Mouse (Mus musculus): ENCODE results near the gene Gm28048.
A peak's percentile ranks its signal among the peaks of the same experiment; 100 is the strongest.

Gm28048 gene

GRCm38 (mm10) chr11:22990393-22991126 is 8.7 kb upstream of the Gm28048 start, which contains the start of gene Cct4:
Gene Cct4 (plus strand): TSS chr11:22990519.
- DNase-seq (ENCODE audit: low spot score) = peak; percentile 88

- no peak for DNase-seq (ENCODE audit: low spot score)
Observed at GRCm38 (mm10) chr11:22989786-22990185, 7.9 kb upstream of the Gm28048 start.

DNA sequence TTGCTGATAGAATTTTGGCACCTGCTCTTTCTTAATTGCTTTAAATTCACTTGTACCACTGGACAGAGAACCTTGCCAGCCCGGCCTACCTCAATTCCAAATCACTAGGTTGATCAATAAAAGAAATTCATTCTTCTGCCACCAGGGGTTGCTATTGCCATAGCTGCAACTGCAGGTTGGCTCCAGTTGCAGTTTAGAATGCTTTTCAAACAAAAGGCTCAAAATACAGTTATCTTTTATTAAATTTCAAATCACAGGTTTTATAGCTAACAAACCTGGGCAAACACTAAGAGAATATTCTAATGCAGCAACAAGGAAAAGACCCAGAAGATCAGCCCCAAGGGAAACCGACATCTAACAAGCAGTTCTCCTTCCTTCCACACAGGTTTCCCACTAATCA is 5.5 kb upstream of the Gm28048 start:
- peak; percentile 58 for DNase-seq (ENCODE audit: low spot score)

DNA sequence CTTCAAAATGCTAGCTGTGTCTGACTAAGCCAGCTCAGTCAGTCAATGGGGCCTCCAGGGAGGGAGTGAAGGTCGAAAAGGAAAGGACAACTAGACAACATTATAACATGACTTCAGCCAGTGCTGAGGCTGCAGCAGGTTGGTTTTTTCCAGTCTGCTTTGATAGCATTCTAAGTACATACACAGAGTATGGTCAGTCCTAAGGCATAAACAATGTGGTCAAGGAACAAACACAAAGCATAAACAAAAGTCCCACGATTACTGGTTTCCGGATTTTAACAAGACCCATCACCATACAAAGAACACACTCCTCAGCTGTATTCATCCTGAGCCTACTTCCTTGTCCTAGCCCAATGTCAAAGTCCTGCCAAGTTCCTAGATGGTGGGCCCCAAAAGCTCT is 3.6 kb upstream of the Gm28048 start:
- DNase-seq (ENCODE audit: low spot score) = no peak

- no peak for DNase-seq (ENCODE audit: low spot score)
Observed at GRCm38 (mm10) chr11:22982846-22983245, 956 bp upstream of the Gm28048 start.

- DNase-seq (ENCODE audit: low spot score) = no peak
Observed at GRCm38 (mm10) chr11:22981543-22981950, 343 bp downstream of the Gm28048 start.

DNA sequence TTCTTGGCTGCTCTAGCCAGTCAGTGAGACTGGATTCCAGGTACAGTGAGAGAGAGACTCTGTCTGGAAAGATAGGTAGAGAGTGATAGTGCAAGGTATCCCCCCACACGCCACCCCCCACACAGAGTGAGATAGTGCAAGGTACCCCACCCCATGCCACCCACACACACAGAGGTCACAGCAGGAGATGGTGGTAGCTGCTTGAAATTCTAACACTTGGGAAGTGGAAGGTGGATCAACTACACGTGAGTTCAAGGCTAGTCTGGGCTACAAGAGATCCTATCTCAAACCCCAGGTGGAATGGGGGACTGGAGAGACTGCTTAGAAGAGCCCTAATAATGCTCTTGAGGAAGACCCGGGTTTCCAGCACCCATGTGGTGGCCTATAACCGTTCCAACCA is 849 bp downstream of the Gm28048 start:
- DNase-seq (ENCODE audit: low spot score) = no peak

- no peak for DNase-seq (ENCODE audit: low spot score)
Observed at GRCm38 (mm10) chr11:22979221-22979620, 2.7 kb downstream of the Gm28048 start.

DNA sequence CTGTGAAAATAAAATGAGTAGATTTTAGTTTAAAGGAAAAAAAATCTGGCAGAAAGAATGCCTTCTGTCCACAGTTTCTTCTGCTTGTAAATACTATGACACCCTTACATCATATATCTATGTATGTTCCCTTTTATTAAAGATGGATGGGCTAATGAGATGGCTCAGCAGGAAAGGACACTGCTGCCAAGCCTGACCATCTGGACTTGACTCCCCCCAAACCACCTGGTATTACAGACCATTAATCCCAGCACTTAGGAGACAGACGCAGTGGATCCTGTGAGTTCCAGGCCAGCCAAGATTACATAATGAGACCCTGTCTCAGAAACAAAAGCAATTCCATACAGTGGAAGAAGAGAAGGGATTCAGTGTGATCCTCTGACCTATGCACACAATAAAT is 3.2 kb downstream of the Gm28048 start:
- DNase-seq (ENCODE audit: low spot score) = no peak

- no peak for DNase-seq (ENCODE audit: low spot score)
Observed at GRCm38 (mm10) chr11:22978215-22978614, 3.7 kb downstream of the Gm28048 start.

DNA sequence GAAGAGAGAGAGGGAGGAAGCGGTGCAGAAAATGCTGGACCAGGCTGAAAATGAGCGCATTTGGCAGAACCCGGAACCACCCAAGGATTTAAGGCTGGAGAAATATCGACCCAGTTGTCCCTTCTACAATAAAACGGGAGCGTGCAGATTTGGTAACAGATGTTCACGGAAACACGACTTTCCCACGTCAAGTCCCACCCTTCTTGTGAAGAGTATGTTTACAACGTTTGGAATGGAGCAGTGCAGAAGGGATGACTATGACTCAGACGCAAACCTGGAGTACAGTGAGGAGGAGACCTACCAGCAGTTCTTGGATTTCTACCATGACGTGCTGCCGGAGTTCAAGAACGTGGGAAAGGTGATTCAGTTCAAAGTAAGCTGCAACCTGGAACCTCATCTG is 8.3 kb downstream of the Gm28048 start:
- DNase-seq (ENCODE audit: low spot score) = no peak

DNA sequence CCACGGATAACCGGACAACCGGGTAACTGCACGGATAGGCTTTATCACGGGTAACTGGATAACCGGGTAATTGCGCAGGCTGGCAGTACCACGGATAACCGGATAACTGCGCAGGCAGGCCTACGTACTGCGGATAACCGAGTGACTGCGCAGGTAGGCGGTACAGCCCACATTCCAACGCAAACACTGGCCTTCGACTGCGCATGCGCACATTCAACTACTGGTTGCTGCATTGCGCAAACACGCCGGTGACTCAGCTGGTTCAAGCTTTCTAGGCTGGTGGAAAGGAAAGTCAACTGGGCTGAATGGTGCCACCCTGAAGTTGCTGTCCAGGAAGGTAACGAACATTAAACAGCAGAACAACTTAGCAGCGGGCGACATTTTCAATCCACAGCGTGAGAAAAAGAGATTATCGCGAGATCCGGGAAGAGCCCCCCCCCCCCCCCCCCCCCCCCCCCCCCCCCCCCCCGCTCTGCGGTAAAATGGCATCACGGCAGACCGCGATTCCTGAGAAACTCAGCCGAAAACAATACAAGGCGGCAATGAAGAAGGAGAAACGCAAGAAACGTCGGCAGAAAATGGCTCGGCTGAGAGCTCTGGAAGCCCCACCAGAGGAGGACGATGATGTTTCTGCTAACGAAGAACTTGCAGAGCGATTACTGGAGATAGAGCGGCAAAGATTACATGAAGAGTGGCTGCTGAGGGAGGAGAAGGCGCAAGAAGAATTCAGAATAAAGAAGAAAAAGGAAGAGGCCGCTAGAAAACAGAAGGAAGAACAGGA is 9.0 kb downstream of the Gm28048 start:
- DNase-seq (ENCODE audit: low spot score) = peak; percentile 81

DNA sequence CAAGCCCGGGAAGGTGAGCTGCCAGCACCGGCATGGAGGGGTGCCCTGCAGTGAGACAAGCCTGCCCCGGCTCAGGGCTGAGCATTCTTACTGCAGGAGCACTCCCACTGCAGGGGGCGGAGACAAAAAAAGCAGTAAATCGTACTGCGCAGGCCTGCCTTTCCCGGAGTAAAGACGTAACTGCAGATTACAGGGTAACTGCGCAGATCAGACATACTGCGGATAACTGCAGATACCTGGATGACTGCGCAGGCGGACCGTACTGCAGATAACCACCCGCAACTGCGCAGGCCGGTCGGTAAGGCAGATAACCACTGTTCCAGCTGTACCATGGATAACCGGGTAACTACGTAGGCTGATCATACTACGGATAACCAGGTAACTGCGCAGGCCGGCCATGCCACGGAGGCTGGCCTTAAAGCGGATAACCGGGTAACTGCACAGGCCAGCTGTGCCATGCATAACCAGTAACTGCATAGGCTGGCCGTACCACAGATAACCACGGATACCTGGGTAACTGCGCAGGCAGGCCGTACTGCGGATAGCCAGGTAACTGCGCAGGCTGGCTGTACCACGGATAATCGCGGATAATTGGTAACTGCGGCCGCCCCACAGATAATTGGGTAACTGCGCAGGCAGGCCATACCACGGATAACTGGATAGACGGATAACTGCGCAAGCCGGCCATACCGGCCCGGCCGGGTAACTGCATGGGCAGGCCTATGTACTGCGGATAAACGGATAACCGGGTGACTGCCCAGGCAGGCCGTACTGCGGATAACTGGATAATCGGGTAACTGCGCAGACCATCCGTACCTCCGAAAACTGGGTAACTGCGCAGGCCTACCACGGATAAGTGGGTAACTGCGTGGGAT is 9.8 kb downstream of the Gm28048 start, which contains the start of gene Zrsr1:
Gene Zrsr1 (plus strand): TSS at position 171 of the 875 bp plus-strand sequence.
- peak; percentile 82 for DNase-seq (ENCODE audit: low spot score)

- DNase-seq (ENCODE audit: low spot score) = no peak
Observed at GRCm38 (mm10) chr11:22970546-22970945, 11.3 kb downstream of the Gm28048 start.

DNA sequence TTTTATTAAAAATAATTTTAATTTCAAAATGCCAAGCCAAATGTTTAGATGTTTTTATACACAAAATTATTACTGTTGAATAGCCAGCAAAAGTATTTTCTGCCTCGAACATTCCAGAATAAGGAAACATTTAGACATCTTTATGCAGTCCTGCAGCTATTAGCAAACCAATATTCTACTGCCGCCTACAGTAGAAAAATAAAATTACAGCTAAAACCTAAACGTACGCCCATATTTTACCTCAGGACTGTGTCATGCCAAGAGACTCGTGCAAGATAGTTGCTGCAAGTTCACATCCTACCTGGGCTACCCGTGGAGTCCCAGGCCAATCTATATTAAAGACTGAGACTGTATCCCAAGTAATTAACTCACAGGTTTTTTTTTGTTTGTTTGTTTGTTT is 12.4 kb downstream of the Gm28048 start:
- no peak for DNase-seq (ENCODE audit: low spot score)

DNA sequence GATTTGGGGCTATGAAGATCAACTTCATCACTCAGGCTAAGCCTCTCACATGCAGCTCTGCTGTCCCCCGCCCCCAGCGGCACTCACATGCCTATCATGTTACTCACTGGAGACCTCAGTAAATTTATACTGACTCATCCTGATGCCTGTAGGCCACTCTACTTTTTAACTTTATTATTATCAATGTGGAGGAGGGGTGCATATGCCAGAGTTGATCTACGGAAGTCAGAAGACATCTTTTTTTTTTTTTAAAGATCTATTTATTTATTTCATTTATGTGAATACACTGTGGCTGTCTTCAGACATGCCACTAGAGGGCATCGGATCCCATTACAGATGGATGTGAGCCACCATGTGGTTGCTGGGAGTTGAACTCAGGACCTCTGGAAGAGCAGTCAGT is 16.4 kb downstream of the Gm28048 start:
- peak; percentile 29 for DNase-seq (ENCODE audit: low spot score)

GRCm38 (mm10) chr11:22964401-22964800 is 17.5 kb downstream of the Gm28048 start:
- no peak for DNase-seq (ENCODE audit: low spot score)

GRCm38 (mm10) chr11:22962101-22962500 is 19.8 kb downstream of the Gm28048 start:
- DNase-seq (ENCODE audit: low spot score) = no peak

DNA sequence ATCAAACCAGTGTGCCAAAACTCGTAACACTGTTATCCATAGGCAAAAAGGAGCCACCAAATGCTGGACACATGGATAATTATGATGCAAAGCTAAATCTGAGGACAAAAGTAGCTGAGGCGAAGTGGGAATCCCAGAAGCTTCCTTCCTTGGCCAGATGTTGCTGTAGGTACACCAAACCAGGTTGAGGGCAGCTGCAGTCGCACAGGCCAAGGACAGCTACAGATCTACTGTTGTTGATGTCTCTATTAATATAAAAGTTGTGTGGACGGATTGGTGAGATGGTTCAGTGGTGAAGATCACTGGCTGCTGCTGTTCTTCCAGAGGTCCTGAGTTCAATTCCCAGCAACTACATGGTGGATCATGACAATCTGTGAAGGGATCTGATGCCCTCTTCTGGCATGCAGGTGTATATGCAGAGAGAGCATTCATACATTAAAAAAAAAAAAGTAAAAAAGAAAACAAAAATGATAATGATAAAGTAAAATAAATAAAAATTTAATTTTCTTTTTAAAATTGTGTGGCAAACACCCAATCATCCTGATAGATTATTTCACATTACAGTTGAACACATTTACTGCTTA is 24.0 kb downstream of the Gm28048 start:
- peak; percentile 28 for DNase-seq (ENCODE audit: low spot score)

- no peak for DNase-seq (ENCODE audit: low spot score)
Observed at GRCm38 (mm10) chr11:22956830-22957229, 25.1 kb downstream of the Gm28048 start.

- DNase-seq (ENCODE audit: low spot score) = no peak
Observed at GRCm38 (mm10) chr11:22956346-22956745, 25.5 kb downstream of the Gm28048 start.

DNA sequence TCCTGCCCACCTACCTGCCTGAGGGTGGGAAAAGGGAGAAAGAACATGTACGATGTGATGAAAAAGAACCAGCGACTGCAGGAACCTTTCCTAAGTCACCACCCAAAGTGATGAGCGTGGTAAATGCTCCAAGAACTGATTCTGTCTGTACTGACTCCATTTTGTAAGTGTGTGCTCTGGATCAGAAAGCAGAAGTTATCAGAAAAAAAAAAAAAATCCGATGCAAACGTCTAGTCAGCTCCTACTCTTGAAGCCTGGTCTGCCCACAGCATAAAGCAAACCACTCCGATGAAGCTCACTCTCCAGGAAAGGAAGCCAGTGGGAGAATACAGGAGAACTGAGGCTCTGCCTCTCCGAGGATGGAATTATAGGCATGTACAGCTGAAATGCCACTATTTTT is 29.2 kb downstream of the Gm28048 start:
- no peak for DNase-seq (ENCODE audit: low spot score)
